Mouse (Mus musculus) ES-Bruce4 (cell line): ENCODE results near the gene Lifr. TPM values are rescaled to one million over a fixed set of nuclear protein-coding genes. Genes with fewer than 3 reads are reported as not detected.

Experiments
- H3K27ac ChIP-seq: 2 replicates; pipeline ENCODE4 v1.5.1; 2012; ENCODE audit warnings: low read length, inconsistent platforms; ENCODE audit not compliant: insufficient read depth
- H3K27me3 ChIP-seq: 2 replicates; pipeline ENCODE4 v1.6.1; 2012; ENCODE audit warnings: mild to moderate bottlenecking, low read length, inconsistent platforms; ENCODE audit not compliant: control insufficient read depth, poor library complexity, insufficient read depth, severe bottlenecking
- H3K36me3 ChIP-seq: 2 replicates; pipeline ENCODE4 v1.6.1; 2012; ENCODE audit warnings: inconsistent platforms, mild to moderate bottlenecking, low read length, moderate library complexity; ENCODE audit not compliant: control insufficient read depth, poor library complexity, insufficient read depth, severe bottlenecking
- H3K4me1 ChIP-seq: one replicate; pipeline ENCODE4 v1.8.1; 2011; ENCODE audit warnings: low read length; ENCODE audit not compliant: control insufficient read depth, insufficient read depth
- H3K4me3 ChIP-seq: 2 replicates; pipeline ENCODE4 v1.5.1; 2011; ENCODE audit warnings: low read depth, mild to moderate bottlenecking, low read length
- H3K9ac ChIP-seq: 2 replicates; pipeline ENCODE4 v1.6.1; 2012; ENCODE audit warnings: low read depth, mild to moderate bottlenecking, inconsistent platforms; ENCODE audit not compliant: poor library complexity, severe bottlenecking
- H3K9me3 ChIP-seq: replicated peaks from 2 replicates; pipeline ENCODE4 v1.6.1; 2012; ENCODE audit warnings: mild to moderate bottlenecking, low read length, inconsistent platforms; ENCODE audit not compliant: control insufficient read depth, poor library complexity, insufficient read depth, severe bottlenecking
- CTCF ChIP-seq: IDR thresholded peaks from one replicate; pipeline ENCODE4 v1.8.1; 2011; ENCODE audit warnings: low read depth, low read length
- EP300 ChIP-seq: IDR thresholded peaks from 2 replicates; pipeline ENCODE4 v1.6.1; 2011; ENCODE audit warnings: low read depth, low read length; ENCODE audit not compliant: insufficient read depth
- POLR2A ChIP-seq: IDR thresholded peaks from one replicate; pipeline ENCODE4 v1.8.1; 2011; ENCODE audit warnings: low read length; ENCODE audit not compliant: insufficient read depth
- polyA plus RNA-seq: library from polyadenylated mRNA; stranded (reverse); fragments of >200 nt; gene quantifications from 2 replicates; pipeline ENCODE4 v1.2.4, GENCODE M21; 2011; ENCODE audit warnings: low read depth; ENCODE audit not compliant: missing spikeins, insufficient read depth, insufficient read length

Gene Lifr
- polyA plus RNA-seq, 1 experiment, result 33.8 TPM

DNA sequence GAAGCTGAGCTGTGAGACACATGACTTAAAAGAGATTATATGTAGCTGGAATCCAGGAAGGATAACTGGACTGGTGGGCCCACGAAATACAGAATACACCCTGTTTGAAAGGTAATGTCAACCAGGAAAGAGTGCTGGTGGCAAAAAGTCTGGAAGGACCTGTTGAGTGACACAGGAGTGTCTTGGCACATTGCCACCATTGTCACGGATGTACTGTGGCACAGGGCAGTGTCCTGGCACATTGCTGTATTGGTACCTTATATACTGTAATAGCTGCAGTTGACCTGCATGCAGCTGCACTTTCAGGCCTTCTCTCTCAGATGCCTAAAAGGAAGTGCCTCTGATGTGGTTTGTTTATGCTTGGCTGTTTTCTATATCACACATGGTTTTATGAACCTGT, 82.5 kb downstream of the Lifr start:
- Histone ChIP-seq H3K9me3 (no peaks in the 10 kb centered on the region), H3K4me1 (peaks cover 2% of the 10 kb centered on the region), H3K9ac (no peak overlapping the region), H3K4me3 (no peak overlapping the region), H3K27ac (no peak overlapping the region), H3K36me3 (peaks cover 49% of the 10 kb centered on the region), H3K27me3 (no peaks in the 10 kb centered on the region)
- TF ChIP-seq EP300 (no peak), POLR2A (no peak), CTCF (no peak)

DNA sequence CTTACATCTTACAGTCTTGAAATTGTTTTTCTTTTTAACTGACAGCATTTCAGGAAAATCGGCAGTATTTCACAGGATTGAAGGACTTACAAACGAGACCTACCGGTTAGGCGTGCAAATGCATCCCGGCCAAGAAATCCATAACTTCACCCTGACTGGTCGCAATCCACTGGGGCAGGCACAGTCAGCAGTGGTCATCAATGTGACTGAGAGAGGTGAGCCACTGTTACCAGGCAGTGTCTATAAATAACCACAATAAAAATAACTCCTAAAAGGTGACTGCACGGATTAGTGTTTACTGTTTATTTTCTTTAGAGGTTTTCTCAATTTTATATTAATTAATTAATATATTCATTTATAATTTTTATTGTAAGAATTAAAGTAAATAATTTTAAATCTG, 82.9 kb downstream of the Lifr start:
- H3K4me3 ChIP-seq, result no peak overlapping the region
- H3K27me3 ChIP-seq, result no peaks in the 10 kb centered on the region
- H3K9ac ChIP-seq, result no peak overlapping the region
- H3K36me3 ChIP-seq, result peaks cover 53% of the 10 kb centered on the region
- TF ChIP-seq EP300 (no peak), POLR2A (no peak), CTCF (no peak)
- H3K9me3 ChIP-seq, result no peaks in the 10 kb centered on the region
- H3K4me1 ChIP-seq, result peaks cover 2% of the 10 kb centered on the region
- H3K27ac ChIP-seq, result no peak overlapping the region

DNA sequence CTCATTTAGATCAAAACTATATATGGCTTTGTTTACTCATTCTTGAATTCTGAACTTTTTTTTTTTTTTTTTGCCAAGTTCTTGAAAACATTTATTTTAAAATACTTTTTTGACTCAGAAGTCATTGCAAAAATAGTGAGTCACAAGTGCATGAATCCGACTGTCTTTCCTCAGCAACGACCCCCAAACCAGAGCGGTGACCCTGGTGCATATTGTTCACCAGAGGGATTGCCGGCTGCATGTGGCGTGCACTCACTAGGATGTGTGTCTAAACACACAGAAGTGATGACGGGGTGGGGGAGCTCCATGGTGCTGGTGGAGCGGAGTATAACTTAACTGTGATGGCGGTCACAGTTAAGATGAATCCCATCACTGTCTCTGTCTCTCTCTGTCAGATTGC, 83.4 kb downstream of the Lifr start:
- no peak overlapping the region for H3K4me3 ChIP-seq
- H3K4me1 ChIP-seq, result peaks cover 2% of the 10 kb centered on the region
- peaks cover 56% of the 10 kb centered on the region for H3K36me3 ChIP-seq
- TF ChIP-seq POLR2A, result no peak
- no peak for TF ChIP-seq CTCF
- no peak for TF ChIP-seq EP300
- H3K9ac ChIP-seq, result no peak overlapping the region
- no peaks in the 10 kb centered on the region for H3K9me3 ChIP-seq
- no peaks in the 10 kb centered on the region for H3K27me3 ChIP-seq
- no peak overlapping the region for H3K27ac ChIP-seq

DNA sequence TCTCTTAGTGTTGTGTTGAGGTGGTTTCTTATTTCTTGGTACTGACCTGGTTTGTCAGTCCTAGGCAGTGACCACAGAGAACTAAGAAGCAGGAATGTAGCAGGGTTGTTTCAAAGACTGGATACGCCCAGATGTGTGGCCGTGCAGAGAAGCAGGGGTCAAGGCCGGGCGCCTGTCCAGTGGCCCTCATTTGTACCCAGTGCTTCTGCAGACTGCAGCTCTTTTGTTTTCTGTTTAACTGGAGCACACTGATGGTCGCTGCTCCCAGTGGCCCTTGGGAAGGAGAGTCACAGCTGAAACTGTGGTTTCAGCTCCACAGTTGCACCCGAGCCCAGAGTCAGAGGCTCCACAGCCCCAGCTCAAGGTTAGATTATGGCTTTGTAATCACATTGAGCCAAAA, 90.2 kb downstream of the Lifr start:
- Histone ChIP-seq H3K27ac (no peak overlapping the region), H3K9ac (no peak overlapping the region), H3K4me3 (no peak overlapping the region), H3K4me1 (no peaks in the 10 kb centered on the region), H3K36me3 (peaks cover 48% of the 10 kb centered on the region), H3K9me3 (no peaks in the 10 kb centered on the region), H3K27me3 (no peaks in the 10 kb centered on the region)
- no peak for TF ChIP-seq POLR2A
- no peak for TF ChIP-seq EP300
- TF ChIP-seq CTCF, result no peak

DNA sequence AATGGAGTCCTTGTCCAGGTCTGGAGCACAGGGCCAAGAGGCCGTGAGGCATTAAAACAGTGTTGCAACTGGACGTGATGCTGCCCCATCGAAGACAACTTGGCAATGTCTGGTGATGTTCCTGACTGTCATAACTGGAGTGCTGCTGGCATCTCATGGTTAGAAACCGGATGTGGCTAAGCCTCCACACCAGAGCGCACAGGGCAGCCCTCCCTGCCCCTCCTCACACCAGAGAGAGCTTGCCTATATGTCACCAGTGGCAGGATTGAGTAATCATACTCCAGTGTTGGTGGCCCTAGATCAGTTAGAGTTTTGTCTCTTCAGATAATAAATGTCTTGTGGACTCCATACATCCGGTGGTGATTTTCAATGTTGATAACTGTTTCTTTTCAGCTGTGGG, 97.3 kb downstream of the Lifr start:
- peaks cover 44% of the 10 kb centered on the region for H3K36me3 ChIP-seq
- H3K27ac ChIP-seq, result no peak overlapping the region

DNA sequence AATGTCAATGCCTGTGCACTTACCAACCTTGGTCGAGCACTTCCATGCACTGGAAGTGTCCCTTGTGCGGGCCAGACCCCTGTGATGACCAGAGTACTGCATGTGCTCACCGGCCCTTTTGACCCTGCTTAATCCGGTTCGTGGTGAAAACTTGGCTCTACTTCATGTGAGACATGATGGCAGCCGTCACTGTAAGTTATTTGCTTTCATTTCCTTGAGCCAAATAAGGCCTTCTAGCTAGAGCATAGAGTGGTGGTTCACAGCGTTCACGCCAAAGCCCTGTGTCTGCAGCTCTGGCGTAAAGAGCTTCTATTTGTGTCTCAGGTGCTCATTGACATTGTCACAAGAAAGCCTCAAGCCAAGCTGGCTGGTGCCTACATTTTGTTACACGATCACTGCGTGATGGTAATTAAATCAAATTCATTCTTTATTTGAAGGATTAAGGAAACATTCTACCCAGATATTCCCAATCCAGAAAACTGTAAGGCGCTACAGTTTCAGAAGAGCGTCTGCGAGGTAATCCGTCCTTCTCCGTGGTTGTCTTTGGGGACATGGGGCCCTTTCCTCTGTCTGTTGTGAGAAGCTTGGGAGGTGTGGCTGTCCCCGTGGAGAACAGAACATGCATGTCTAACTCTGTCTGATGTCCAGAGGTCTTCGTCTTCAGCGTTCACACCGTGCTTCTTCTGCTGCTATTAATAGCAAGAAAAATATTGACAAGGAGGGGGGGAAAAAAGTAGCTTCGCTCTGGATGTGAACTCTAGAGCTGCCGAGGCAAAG, 99.5 kb downstream of the Lifr start:
- Histone ChIP-seq H3K36me3 (peaks cover 39% of the 10 kb centered on the region), H3K4me1 (no peaks in the 10 kb centered on the region)
- no peak for TF ChIP-seq CTCF
- no peak for TF ChIP-seq POLR2A
- TF ChIP-seq EP300, result no peak

More for the DNA sequence above, 97.3 kb downstream of the Lifr start:
- Histone ChIP-seq H3K9me3 (no peaks in the 10 kb centered on the region), H3K27me3 (no peaks in the 10 kb centered on the region), H3K4me1 (no peaks in the 10 kb centered on the region), H3K9ac (no peak overlapping the region), H3K4me3 (no peak overlapping the region)
- TF ChIP-seq POLR2A (no peak), EP300 (no peak), CTCF (no peak)

More for the DNA sequence above, 99.5 kb downstream of the Lifr start:
- Histone ChIP-seq H3K27ac (no peak overlapping the region), H3K9ac (no peak overlapping the region), H3K4me3 (no peak overlapping the region), H3K27me3 (no peaks in the 10 kb centered on the region), H3K9me3 (no peaks in the 10 kb centered on the region)
